Mouse (Mus musculus) lung, postnatal 0 days (tissue): ENCODE measurements at regions not wholly inside any gene's neighbourhood (a gene's known extent, or its start where the extent isn't known, plus 50 kb on each side); places are given as distances from the start of the nearest gene placed in this dataset.
"Not testable (repeated sequence)": the region's sequence is repeated elsewhere in the genome, so short reads cannot be mapped to it uniquely, and the experiment has no call there.

Experiments
- ATAC-seq: fragments of 200-750 bp; cut with Nextera tagmentation; 2 replicates; pipeline ENCODE4 v1.8.0; 2017; ENCODE audit warnings: moderate library complexity
- DNase-seq: peaks from one replicate; pipeline ENCODE4 v3.0.0-alpha.2; 2016; ENCODE audit warnings: low spot score
- H3K27ac ChIP-seq: fragments of 300-500 bp; sonication (generic); 2 replicates; pipeline ENCODE4 v1.5.1; 2014; ENCODE audit warnings: antibody characterized with exemption, mild to moderate bottlenecking, low read length, mixed read lengths
- H3K27me3 ChIP-seq: fragments of 300-500 bp; sonication (generic); replicated peaks from 2 replicates; pipeline ENCODE4 v1.6.1; 2014; ENCODE audit warnings: low read length, mixed read lengths; ENCODE audit not compliant: insufficient read depth
- H3K36me3 ChIP-seq: fragments of 300-500 bp; sonication (generic); 2 replicates; pipeline ENCODE4 v1.6.1; 2014; ENCODE audit warnings: low read length, mixed read lengths; ENCODE audit not compliant: insufficient read depth
- H3K4me1 ChIP-seq: fragments of 300-500 bp; sonication (generic); 2 replicates; pipeline ENCODE4 v1.6.1; 2014; ENCODE audit warnings: antibody characterized with exemption, low read depth, low read length, mixed read lengths; ENCODE audit not compliant: insufficient read depth
- H3K4me2 ChIP-seq: fragments of 300-500 bp; sonication (generic); replicated peaks from 2 replicates; pipeline ENCODE4 v1.6.1; 2014; ENCODE audit warnings: low read depth, mild to moderate bottlenecking, low read length, moderate library complexity, mixed read lengths
- H3K4me3 ChIP-seq: fragments of 300-500 bp; sonication (generic); 2 replicates; pipeline ENCODE4 v1.5.1; 2014; ENCODE audit warnings: low read depth, low read length
- H3K9ac ChIP-seq: fragments of 300-500 bp; sonication (generic); replicated peaks from 2 replicates; pipeline ENCODE4 v1.6.1; 2014; ENCODE audit warnings: low read depth, mild to moderate bottlenecking
- H3K9me3 ChIP-seq: fragments of 300-500 bp; sonication (generic); 2 replicates; pipeline ENCODE4 v1.6.1; 2016; ENCODE audit warnings: low read length, mixed read lengths
- CTCF ChIP-seq: IDR thresholded peaks from 2 replicates; pipeline ENCODE4 v1.5.1; 2016; ENCODE audit warnings: antibody characterized with exemption, mild to moderate bottlenecking
- EP300 ChIP-seq: IDR thresholded peaks from 2 replicates; pipeline ENCODE4 v1.6.1; 2016; ENCODE audit warnings: antibody characterized with exemption, mild to moderate bottlenecking, control low read depth
- WGBS: fragments of 180-500 bp; shearing (Covaris S2); extraction: QIAGEN DNeasy Blood & Tissue Kit; methylation state at CpG from one replicate; pipeline ENCODE4 v1.1.7; 2014; 5-methylcytosine and 5-hydroxymethylcytosine counted together

- no peak overlapping the region for H3K27ac ChIP-seq
- no peaks in the 10 kb centered on the region for H3K4me1 ChIP-seq
- TF ChIP-seq EP300 (no peak), CTCF (no peak)
- DNase-seq = no peak
- H3K36me3 ChIP-seq = no peaks in the 10 kb centered on the region
- H3K27me3 ChIP-seq = no peaks in the 10 kb centered on the region
- no peak overlapping the region for H3K4me3 ChIP-seq
- H3K4me2 ChIP-seq = no peak overlapping the region
- H3K9ac ChIP-seq = no peak overlapping the region
- WGBS = 49% methylated on average over 2 of the region's 2 CpGs
- no peaks in the 10 kb centered on the region for H3K9me3 ChIP-seq
- no peak for ATAC-seq
Measured at GRCm38 (mm10) chr11:71285193-71285592, 54.7 kb upstream of the Nlrp1b start.

- not testable (repeated sequence) for ATAC-seq, H3K27me3 ChIP-seq, H3K27ac ChIP-seq, DNase-seq, H3K4me1 ChIP-seq, H3K4me3 ChIP-seq, H3K9me3 ChIP-seq, H3K9ac ChIP-seq, H3K36me3 ChIP-seq, H3K4me2 ChIP-seq
Measured at GRCm38 (mm10) chr11:71288243-71288642, 57.7 kb upstream of the Nlrp1b start.

DNA sequence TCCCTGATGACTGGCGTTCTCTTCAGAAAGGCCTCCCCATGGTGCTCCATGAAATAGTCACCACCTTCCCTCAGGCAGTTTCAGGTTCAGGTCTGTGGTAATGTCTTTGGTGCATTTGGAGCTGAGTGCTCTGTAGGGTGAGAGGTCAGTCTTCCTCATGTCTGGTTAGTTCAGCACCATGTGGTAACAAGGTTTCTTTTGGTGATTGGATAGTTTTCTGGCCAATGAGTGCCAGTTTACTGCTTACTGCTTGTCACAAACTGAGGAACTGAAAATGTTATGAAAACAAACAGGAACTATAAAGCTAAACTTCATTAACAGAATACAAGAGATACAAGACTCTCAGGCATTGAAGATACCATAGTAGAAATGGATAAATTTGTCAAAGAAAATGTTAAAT is 59.0 kb upstream of the Nlrp1b start:
- Histone ChIP-seq H3K4me2 (no peak overlapping the region), H3K4me1 (no peaks in the 10 kb centered on the region), H3K27me3 (no peaks in the 10 kb centered on the region), H3K36me3 (no peaks in the 10 kb centered on the region), H3K9me3 (no peaks in the 10 kb centered on the region), H3K9ac (no peak overlapping the region), H3K27ac (no peak overlapping the region), H3K4me3 (no peak overlapping the region)
- TF ChIP-seq CTCF (no peak), EP300 (no peak)
- WGBS = 81% methylated on average over 1 of the region's 1 CpGs
- DNase-seq (no peak), ATAC-seq (no peak)

DNA sequence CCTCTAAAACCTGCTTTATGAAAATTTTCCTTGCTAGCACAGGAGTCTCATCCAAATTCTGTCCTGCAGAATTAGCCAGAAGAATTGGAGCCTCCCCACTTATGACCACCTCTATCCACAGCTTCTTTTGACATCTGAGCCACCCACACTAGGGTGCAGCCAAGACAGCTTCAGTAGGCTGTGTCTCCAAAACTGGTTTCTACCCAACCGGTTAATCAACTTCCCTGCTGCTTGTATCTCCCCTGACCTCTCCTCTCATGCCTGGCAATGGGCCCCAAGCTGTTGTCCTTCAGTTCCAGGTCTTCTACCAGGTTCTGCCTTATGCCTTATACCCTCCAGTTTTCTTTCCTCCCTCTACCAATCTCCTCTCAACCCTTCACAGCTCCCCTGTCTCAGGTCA is 68.9 kb upstream of the Nlrp1b start:
- H3K9ac ChIP-seq = no peak overlapping the region
- 63% methylated on average over 1 of the region's 1 CpGs for WGBS
- TF ChIP-seq CTCF = no peak
- TF ChIP-seq EP300 = no peak
- H3K4me2 ChIP-seq = no peak overlapping the region
- no peak overlapping the region for H3K4me3 ChIP-seq
- no peak for ATAC-seq
- H3K9me3 ChIP-seq = no peaks in the 10 kb centered on the region
- H3K27me3 ChIP-seq = no peaks in the 10 kb centered on the region
- no peak for DNase-seq
- no peaks in the 10 kb centered on the region for H3K36me3 ChIP-seq
- H3K4me1 ChIP-seq = no peaks in the 10 kb centered on the region
- no peak overlapping the region for H3K27ac ChIP-seq

GRCm38 (mm10) chr11:71323439-71323838 is 92.9 kb upstream of the Nlrp1b start:
- 36% methylated on average over 1 of the region's 1 CpGs for WGBS
- H3K27ac ChIP-seq = no peak overlapping the region
- peak; percentile 50 for TF ChIP-seq CTCF
- TF ChIP-seq EP300 = no peak
- no peaks in the 10 kb centered on the region for H3K27me3 ChIP-seq
- no peaks in the 10 kb centered on the region for H3K4me1 ChIP-seq
- no peak overlapping the region for H3K4me3 ChIP-seq
- no peak overlapping the region for H3K4me2 ChIP-seq
- no peaks in the 10 kb centered on the region for H3K36me3 ChIP-seq
- DNase-seq (no peak), ATAC-seq (no peak)
- no peak overlapping the region for H3K9ac ChIP-seq
- no peaks in the 10 kb centered on the region for H3K9me3 ChIP-seq

DNA sequence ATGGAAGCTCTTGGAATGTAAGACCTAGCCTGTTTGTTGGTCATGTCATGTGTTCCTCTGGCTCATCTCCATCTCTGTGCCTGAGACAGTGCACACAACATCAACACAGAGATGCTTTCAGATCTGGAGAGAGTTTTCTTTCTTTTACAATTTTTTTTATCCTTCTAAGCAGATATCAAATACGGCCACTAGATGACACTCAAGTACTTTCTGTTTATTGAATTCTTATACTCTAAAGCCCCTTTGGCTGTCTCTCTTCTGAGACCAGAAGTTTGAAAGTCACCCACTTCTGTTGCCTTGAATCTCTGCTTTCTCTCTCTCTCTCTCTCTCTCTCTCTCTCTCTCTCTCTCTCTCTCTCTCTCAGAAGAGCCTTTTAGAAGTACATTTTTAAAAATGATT is 106.9 kb upstream of the Nlrp1b start:
- TF ChIP-seq CTCF (peak; percentile 52), EP300 (no peak)
- Histone ChIP-seq H3K4me2 (no peak overlapping the region), H3K27me3 (no peaks in the 10 kb centered on the region), H3K27ac (no peak overlapping the region), H3K4me1 (no peaks in the 10 kb centered on the region), H3K9me3 (no peaks in the 10 kb centered on the region), H3K9ac (no peak overlapping the region), H3K36me3 (no peaks in the 10 kb centered on the region), H3K4me3 (no peak overlapping the region)
- ATAC-seq (no peak), DNase-seq (peak; percentile 27)
- 0% methylated on average over 1 of the region's 1 CpGs for WGBS

- Histone ChIP-seq H3K4me2 (no peak overlapping the region), H3K4me1 (no peaks in the 10 kb centered on the region), H3K9ac (no peak overlapping the region), H3K27ac (no peak overlapping the region), H3K4me3 (no peak overlapping the region), H3K9me3 (no peaks in the 10 kb centered on the region), H3K27me3 (no peaks in the 10 kb centered on the region), H3K36me3 (no peaks in the 10 kb centered on the region)
- ATAC-seq (no peak), DNase-seq (no peak)
- TF ChIP-seq EP300 (no peak), CTCF (no peak; the same call in 1 of the 2 replicates)
- 38% methylated on average over 3 of the region's 3 CpGs for WGBS
Measured at GRCm38 (mm10) chr11:71346024-71346423, 115.5 kb upstream of the Nlrp1b start.
